Mouse (Mus musculus) thymus, adult 18-20 months (tissue): ENCODE results near the gene Zfp42.

Source experiments
- DNase-seq, 2 experiments: peaks; one replicate each; pipeline ENCODE4 v3.0.0; 2022; ENCODE audit warnings: mixed read lengths in 2 of 2

Gene Zfp42

GRCm38 (mm10) chr8:43248707-43249106 lies 58.1 kb downstream of the Zfp42 start:
- DNase-seq = no peak
